Mouse (Mus musculus): ENCODE measurements around the gene Il12rb1. TPM values are rescaled to one million over a fixed set of nuclear protein-coding genes. Genes with fewer than 3 reads are reported as not detected.
A peak's percentile ranks its signal among the peaks of the same experiment; 100 is the strongest.

Il12rb1 gene
- polyA plus RNA-seq, 1 experiment from 2014 or later, result 0.20 TPM

DNA sequence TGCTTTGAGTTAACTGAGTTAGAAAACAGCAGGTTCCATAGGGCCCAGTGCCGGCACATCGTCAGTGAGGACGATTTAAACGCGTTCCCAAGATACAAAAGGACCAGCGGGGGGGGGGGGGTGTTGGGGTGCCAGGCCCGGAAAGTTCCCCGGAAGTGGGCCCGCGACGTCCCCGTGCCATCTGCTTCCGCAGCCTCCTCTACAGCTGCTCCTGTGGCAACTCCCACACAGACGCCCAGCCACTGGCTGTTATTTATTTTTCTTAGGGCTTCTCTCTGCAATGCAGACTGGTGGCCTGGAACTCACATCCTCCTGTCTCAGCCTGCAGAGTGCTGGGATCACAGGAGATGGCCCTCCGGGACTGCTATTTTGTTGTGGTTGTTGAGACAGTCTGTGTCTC, 7.1 kb upstream of the Il12rb1 start:
- DNase-seq (no peak), ATAC-seq (ENCODE audit: low read depth) (no peak)
- H3K4me1 ChIP-seq (replicated peaks), result peaks cover 74% of the 10 kb centered on the region
- H3K9ac ChIP-seq, result no peak overlapping the region
- no peaks in the 10 kb centered on the region for H3K9me3 ChIP-seq (replicated peaks)
- no peak overlapping the region for H3K4me3 ChIP-seq (replicated peaks)
- no peaks in the 10 kb centered on the region for H3K36me3 ChIP-seq
- 27% methylated on average over 15 of the region's 15 CpGs for WGBS (ENCODE audit: insufficient replicate concordance)
- peaks cover 65% of the 10 kb centered on the region for H3K27me3 ChIP-seq
- no peak overlapping the region for H3K27ac ChIP-seq
- no peak overlapping the region for H3K4me2 ChIP-seq

GRCm38 (mm10) chr8:70801830-70802229, 6.4 kb upstream of the Il12rb1 start:
- peaks cover 59% of the 10 kb centered on the region for H3K27me3 ChIP-seq
- DNase-seq (no peak), ATAC-seq (ENCODE audit: low read depth) (no peak)
- no peak overlapping the region for H3K4me2 ChIP-seq
- H3K4me3 ChIP-seq (replicated peaks), result no peak overlapping the region
- H3K9ac ChIP-seq, result no peak overlapping the region
- 67% methylated on average over 1 of the region's 1 CpGs for WGBS (ENCODE audit: insufficient replicate concordance)
- H3K9me3 ChIP-seq (replicated peaks), result no peaks in the 10 kb centered on the region
- H3K36me3 ChIP-seq, result no peaks in the 10 kb centered on the region
- peaks cover 74% of the 10 kb centered on the region for H3K4me1 ChIP-seq (replicated peaks)
- no peak overlapping the region for H3K27ac ChIP-seq

DNA sequence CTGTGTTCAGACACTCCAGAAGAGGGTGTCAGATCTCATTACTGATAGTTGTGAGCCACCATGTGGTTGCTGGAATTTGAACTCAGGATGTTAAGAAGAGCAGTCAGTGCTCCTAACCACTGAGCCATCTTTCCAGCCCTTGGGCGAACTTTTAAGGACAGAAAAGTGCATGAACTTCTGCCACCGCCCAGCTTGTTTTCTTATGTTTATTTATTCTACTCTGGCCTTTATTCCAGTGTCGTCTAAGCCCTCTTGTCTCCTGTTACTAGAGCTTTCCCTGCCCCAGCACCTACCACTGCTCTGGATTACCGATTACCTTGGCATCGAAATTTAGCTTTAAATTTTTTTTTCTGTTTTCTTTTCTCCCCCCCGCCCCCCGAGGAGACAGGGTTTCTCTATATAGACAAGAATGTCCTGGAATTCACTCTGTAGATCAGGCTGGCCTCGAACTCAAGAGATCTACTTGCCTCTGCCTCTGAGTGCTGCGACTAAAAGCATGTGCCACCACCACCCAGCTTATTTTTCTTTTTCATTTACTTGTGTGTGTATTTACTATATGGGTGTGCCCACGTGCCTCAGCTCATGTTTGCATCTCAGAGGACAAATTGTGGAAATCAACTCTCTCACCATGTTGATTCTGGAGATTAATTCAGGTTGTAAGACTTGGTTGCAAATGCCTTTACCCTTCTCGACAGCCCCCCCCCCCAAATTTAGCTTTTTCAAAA, 5.3 kb upstream of the Il12rb1 start:
- no peaks in the 10 kb centered on the region for H3K9me3 ChIP-seq (replicated peaks)
- DNase-seq (no peak), ATAC-seq (ENCODE audit: low read depth) (no peak)
- peaks cover 54% of the 10 kb centered on the region for H3K27me3 ChIP-seq
- peak overlapping the region; percentile 73 for H3K9ac ChIP-seq
- 71% methylated on average over 11 of the region's 11 CpGs for WGBS (ENCODE audit: insufficient replicate concordance)
- no peak overlapping the region for H3K27ac ChIP-seq
- H3K36me3 ChIP-seq, result no peaks in the 10 kb centered on the region
- H3K4me2 ChIP-seq, result peak overlapping the region; percentile 98
- peaks cover 74% of the 10 kb centered on the region for H3K4me1 ChIP-seq (replicated peaks)
- peak overlapping the region; percentile 68 for H3K4me3 ChIP-seq (replicated peaks)

DNA sequence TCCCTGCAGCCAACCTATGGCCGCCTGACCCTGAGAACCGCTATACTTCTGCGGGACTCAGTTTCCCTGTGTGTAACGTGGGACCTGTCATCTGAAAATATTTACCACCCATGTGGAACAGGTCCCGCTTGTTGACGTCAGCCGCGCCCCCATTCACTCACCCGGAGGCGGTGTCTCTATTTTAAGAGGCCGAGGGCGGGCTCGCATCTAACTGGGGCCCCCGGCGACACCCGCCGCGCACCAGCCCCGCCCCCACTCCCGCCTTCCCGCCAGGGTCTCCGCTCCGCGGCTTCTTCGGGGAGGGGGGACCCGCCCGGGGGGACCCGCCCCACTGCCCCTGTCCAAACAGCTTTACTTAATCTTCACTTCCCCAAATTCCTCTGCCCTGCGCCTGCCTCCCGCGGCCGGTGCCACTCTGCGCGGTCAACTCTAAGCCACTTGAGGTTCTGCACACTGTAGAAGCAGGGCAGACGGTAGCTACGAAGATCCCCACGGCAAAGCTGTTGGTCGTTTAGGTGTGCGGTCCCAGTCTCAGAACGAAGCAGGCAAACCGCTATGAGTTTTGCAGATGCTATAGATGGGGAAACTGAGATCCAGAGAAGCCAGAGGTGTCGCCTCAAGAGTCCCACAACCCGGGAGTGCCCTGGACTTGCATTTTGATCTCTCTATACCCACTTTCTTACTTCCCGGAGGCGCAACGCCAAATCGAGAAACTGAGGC, 4.3 kb upstream of the Il12rb1 start:
- ATAC-seq (ENCODE audit: low read depth), result peak; percentile 54
- H3K9ac ChIP-seq, result peak overlapping the region; percentile 73
- H3K27ac ChIP-seq, result peak overlapping the region; percentile 78
- H3K27me3 ChIP-seq, result peaks cover 44% of the 10 kb centered on the region
- peak; percentile 70 for DNase-seq
- peak overlapping the region; percentile 98 for H3K4me2 ChIP-seq
- WGBS (ENCODE audit: insufficient replicate concordance), result under 1% methylated on average over 47 of the region's 47 CpGs
- H3K4me3 ChIP-seq (replicated peaks), result peak overlapping the region; percentile 68
- H3K9me3 ChIP-seq (replicated peaks), result no peaks in the 10 kb centered on the region
- H3K36me3 ChIP-seq, result no peaks in the 10 kb centered on the region
- peaks cover 75% of the 10 kb centered on the region for H3K4me1 ChIP-seq (replicated peaks)

GRCm38 (mm10) chr8:70804481-70805206, 3.6 kb upstream of the Il12rb1 start, which contains the start of gene Mast3:
Gene Mast3 (minus strand): TSS chr8:70805054.
- DNase-seq (peak; percentile 79), ATAC-seq (ENCODE audit: low read depth) (peak; percentile 88)
- no peaks in the 10 kb centered on the region for H3K36me3 ChIP-seq
- under 1% methylated on average over 45 of the region's 45 CpGs for WGBS (ENCODE audit: insufficient replicate concordance)
- peak within 1 kb of the TSS; percentile 98 for H3K4me2 ChIP-seq
- peaks cover 75% of the 10 kb centered on the region for H3K4me1 ChIP-seq (replicated peaks)
- H3K4me3 ChIP-seq (replicated peaks), result peak within 1 kb of the TSS; percentile 68
- H3K9me3 ChIP-seq (replicated peaks), result no peaks in the 10 kb centered on the region
- H3K27ac ChIP-seq, result peak within 1 kb of the TSS; percentile 78
- peak within 1 kb of the TSS; percentile 73 for H3K9ac ChIP-seq
- peaks cover 38% of the 10 kb centered on the region for H3K27me3 ChIP-seq

DNA sequence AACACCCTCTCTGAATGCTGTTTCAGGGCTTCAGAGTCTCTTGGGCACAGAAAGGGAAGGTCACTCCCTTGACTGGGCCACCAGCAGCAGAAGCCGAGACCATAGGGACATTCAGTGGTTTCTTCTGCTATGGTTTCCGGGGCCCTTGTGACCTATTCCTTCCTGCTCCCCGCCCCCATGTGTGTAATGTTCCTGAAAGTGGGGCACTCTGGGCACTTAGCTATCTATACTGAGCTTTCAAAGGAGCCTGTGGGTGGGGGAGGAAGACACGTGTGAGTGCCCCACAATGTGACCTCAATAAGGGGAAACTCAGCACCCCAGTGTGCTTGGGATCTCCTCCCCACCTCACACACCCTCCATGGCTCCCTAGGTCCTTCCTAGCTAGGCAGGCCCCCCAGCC, 1.7 kb upstream of the Il12rb1 start:
- DNase-seq (no peak), ATAC-seq (ENCODE audit: low read depth) (no peak)
- Histone ChIP-seq H3K27me3 (peaks cover 28% of the 10 kb centered on the region; the same call in 1 of the 2 replicates), H3K4me2 (peak overlapping the region; percentile 17; the same call in 1 of the 2 replicates), H3K36me3 (no peaks in the 10 kb centered on the region), H3K4me3 (replicated peaks) (no peak overlapping the region), H3K27ac (peak overlapping the region; percentile 53; the same call in 1 of the 2 replicates), H3K4me1 (replicated peaks) (peaks cover 73% of the 10 kb centered on the region), H3K9me3 (replicated peaks) (no peaks in the 10 kb centered on the region), H3K9ac (0 out of 2 replicates have a peak overlapping the region, but pooled peaks have one; percentile 18)
- 28% methylated on average over 4 of the region's 4 CpGs for WGBS (ENCODE audit: insufficient replicate concordance)

DNA sequence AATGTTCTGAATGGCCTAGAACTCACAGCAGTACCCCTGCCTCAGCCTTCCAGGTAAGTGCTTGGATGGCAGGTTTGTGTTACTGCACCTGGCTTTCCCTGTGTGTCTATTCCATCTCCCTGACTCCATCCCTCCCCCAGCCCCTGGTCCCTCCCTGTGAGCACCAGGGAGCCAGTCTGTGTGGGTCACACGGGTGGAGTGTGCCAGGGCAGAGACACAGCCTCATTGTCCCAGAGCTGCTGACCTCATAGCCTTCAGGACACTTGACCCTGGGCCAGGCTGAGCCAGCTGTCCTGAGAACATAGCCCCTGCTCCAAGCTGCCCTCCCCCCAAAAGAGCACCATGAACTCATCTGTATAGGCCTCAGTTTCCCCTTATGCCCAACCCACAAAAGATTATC, 945 bp upstream of the Il12rb1 start:
- Histone ChIP-seq H3K4me1 (replicated peaks) (peaks cover 69% of the 10 kb centered on the region), H3K9me3 (replicated peaks) (no peaks in the 10 kb centered on the region), H3K9ac (peak overlapping the region; percentile 37), H3K4me2 (peak overlapping the region; percentile 17; the same call in 1 of the 2 replicates), H3K4me3 (replicated peaks) (no peak overlapping the region), H3K27ac (0 out of 2 replicates have a peak overlapping the region, but pooled peaks have one; percentile 53), H3K27me3 (peaks cover 20% of the 10 kb centered on the region; the same call in 1 of the 2 replicates), H3K36me3 (no peaks in the 10 kb centered on the region)
- 60% methylated on average over 1 of the region's 1 CpGs for WGBS (ENCODE audit: insufficient replicate concordance)
- ATAC-seq (ENCODE audit: low read depth) (no peak), DNase-seq (no peak)

GRCm38 (mm10) chr8:70808955-70809701, 879 bp downstream of the Il12rb1 start:
- ATAC-seq (ENCODE audit: low read depth), result no peak
- H3K36me3 ChIP-seq, result no peaks in the 10 kb centered on the region
- 74% methylated on average over 8 of the region's 8 CpGs for WGBS (ENCODE audit: insufficient replicate concordance)
- no peaks in the 10 kb centered on the region for H3K9me3 ChIP-seq (replicated peaks)
- H3K27me3 ChIP-seq, result peaks cover 23% of the 10 kb centered on the region
- DNase-seq, result no peak
- H3K4me2 ChIP-seq, result no peak overlapping the region
- H3K4me1 ChIP-seq (replicated peaks), result peaks cover 52% of the 10 kb centered on the region
- no peak overlapping the region for H3K4me3 ChIP-seq (replicated peaks)
- no peak overlapping the region; the same call in 1 of the 2 replicates for H3K27ac ChIP-seq
- no peak overlapping the region for H3K9ac ChIP-seq

- 47% methylated on average over 20 of the region's 20 CpGs for whole genome bisulfite sequencing (ENCODE audit: insufficient replicate concordance)
- Histone ChIP-seq H3K4me2 (no peak overlapping the region), H3K36me3 (no peaks in the 10 kb centered on the region)
Measured at GRCm38 (mm10) chr8:70810962-70811680, 2.9 kb downstream of the Il12rb1 start.

DNA sequence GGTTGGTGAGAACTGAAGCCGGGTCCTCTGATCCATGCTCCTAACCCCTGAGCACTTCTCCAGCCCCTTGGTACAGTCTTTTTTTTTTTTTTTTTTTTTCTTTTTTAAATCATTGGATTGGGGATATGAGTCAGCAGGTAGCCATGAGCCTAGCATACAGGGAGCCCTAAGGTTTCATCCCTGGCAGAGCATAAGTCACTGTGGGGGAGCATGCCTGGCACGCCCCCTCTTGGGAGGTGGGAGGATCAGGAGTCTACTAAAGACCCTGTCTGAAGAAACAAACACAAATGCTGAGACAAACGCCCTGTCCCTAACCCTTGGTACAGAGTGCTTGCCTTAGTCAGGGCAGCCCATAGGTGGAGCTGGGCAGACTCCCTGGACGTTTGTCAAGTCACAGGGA, 3.8 kb downstream of the Il12rb1 start:
- no peak overlapping the region for H3K4me3 ChIP-seq (replicated peaks)
- H3K27ac ChIP-seq, result no peak overlapping the region
- ATAC-seq (ENCODE audit: low read depth), result no peak
- peaks cover 50% of the 10 kb centered on the region for H3K27me3 ChIP-seq
- DNase-seq, result no peak
- H3K9ac ChIP-seq, result no peak overlapping the region
- H3K4me1 ChIP-seq (replicated peaks), result peaks cover 36% of the 10 kb centered on the region
- no peak overlapping the region for H3K4me2 ChIP-seq
- no peaks in the 10 kb centered on the region for H3K9me3 ChIP-seq (replicated peaks)
- H3K36me3 ChIP-seq, result no peaks in the 10 kb centered on the region
- WGBS (ENCODE audit: insufficient replicate concordance), result 41% methylated on average over 4 of the region's 4 CpGs

More at GRCm38 (mm10) chr8:70810962-70811680, 2.9 kb downstream of the Il12rb1 start:
- Histone ChIP-seq H3K27me3 (peaks cover 40% of the 10 kb centered on the region), H3K9ac (no peak overlapping the region), H3K4me3 (replicated peaks) (no peak overlapping the region), H3K27ac (no peak overlapping the region), H3K4me1 (replicated peaks) (peaks cover 36% of the 10 kb centered on the region), H3K9me3 (replicated peaks) (no peaks in the 10 kb centered on the region)
- ATAC-seq (ENCODE audit: low read depth), result no peak
- DNase-seq, result no peak
